Mouse (Mus musculus) adrenal gland, postnatal 14 days (tissue): ENCODE measurements around the gene Pds5a. TPM values are rescaled to one million over a fixed set of nuclear protein-coding genes. Genes with fewer than 3 reads are reported as not detected.

Experiments used
- DNase-seq: peaks from one replicate; pipeline ENCODE4 v3.0.0; 2021; ENCODE audit warnings: mixed read lengths
- total RNA-seq: library from RNA; stranded (reverse); gene quantifications from 2 replicates; pipeline ENCODE4 v1.2.3, GENCODE M21; 2021

Gene Pds5a
- total RNA-seq, 1 experiment from 2014 or later: 92.5 TPM

DNA sequence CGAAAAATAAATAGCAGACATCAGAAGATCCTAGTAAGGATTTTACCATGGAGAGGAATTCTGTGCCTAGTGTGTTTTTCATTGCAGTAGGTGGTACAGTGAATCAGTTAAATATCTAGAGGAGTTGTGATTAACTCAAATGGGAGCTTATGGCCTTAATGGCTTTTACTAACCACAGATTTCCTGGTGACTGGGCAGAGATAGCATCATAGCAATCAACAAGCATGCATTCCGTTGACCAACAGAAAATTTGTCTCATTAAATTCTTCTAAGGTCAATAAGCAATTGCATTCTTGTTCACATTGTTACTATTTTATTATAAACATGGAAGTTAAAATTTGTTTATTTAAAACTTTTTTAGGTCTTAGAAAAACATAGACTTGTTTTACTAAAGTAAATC, 132.6 kb downstream of the Pds5a start:
- no peak for DNase-seq

DNA sequence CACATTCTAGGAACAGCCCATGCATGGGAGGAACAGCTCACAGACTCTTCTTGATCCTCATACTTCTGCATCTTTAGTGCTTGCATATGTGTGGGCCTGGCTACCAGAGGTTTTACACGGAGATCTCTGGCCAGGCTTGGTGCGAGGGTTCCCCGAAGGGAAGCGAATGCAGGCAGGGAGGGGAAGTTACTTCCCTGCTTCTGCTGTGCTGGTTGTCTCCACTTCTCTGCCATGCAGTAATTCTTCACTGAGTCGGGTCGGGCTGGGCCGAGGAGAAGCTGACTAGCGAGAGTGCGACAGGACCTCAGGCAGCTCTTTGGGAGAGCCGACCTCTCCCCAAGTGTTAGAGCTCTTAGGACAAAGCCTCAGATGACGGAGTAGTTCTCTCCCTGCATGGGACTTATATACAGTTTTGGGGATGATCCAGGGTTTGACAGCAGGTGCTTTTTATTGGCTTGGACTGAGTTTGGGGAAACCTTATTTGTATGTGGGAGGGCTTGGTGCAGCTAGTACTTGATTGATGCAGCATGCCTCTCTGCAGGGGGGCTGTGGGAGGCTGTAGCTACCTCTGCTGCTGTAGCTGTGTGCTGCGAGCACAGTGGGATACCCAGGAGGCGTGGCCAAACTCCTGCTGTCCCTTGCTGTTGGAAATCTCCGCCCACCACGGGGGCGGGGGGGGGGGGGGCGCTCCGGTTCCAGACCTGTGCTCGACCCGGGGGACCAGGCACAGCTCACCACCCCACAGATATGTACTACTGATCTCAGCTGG, 136.8 kb downstream of the Pds5a start:
- no peak for DNase-seq

DNA sequence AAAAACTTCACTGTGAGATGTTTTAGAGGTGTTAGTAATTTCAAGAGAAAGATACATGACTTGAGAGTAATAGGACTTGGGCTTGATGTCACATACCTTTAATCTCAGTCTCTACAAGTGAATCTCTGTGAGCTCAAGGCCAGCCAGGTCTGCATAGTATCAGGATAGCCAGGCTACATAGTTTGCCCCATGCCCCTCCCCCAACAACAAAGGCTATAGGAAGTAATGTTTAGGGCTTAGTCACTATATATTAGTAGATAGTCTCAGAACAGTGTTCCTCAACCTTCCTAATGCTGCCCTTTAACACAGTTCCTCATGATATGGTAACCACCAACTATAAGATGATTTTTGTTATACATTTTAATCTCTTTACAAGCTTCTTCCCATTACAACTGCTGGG, 141.0 kb downstream of the Pds5a start:
- no peak for DNase-seq

Other genes starting within 250 kb of the Pds5a start
- gene Gm43552, start 205.4 kb downstream of the Pds5a start, total RNA-seq: not detected in 2 replicates
- 133 and 149 TPM in 2 replicates for gene Smim14, start 161.1 kb downstream of the Pds5a start, total RNA-seq
- 107 and 112 TPM in 2 replicates for gene Ube2k, start 161.0 kb downstream of the Pds5a start, total RNA-seq
- 26.2 and 27.2 TPM in 2 replicates for gene N4bp2, start 65.2 kb upstream of the Pds5a start, total RNA-seq
- gene Rhoh, start 162.9 kb upstream of the Pds5a start, total RNA-seq: 1.1 and 7.1 TPM in 2 replicates
- gene Chrna9, start 236.6 kb upstream of the Pds5a start, total RNA-seq: 0.45 and 0.48 TPM in 2 replicates